Mouse (Mus musculus): ENCODE measurements around the gene Socs7. TPM values are rescaled to one million over a fixed set of nuclear protein-coding genes. Genes with fewer than 3 reads are reported as not detected.
A peak's percentile ranks its signal among the peaks of the same experiment; 100 is the strongest.

Socs7 gene
- polyA plus RNA-seq, 1 experiment, result 6.0 TPM

GRCm38 (mm10) chr11:97407456-97407855 is 45.1 kb downstream of the Socs7 start:
- TF ChIP-seq CTCF (IDR thresholded peaks at IDR 0.05; ENCODE audit: extremely low read depth, insufficient read depth, insufficient read length, insufficient replicate concordance) (no peak), POLR2A (IDR thresholded peaks at IDR 0.05; ENCODE audit: low read depth, low read length) (no peak)
- no peaks in the 10 kb centered on the region for H3K36me3 ChIP-seq (ENCODE audit: control insufficient read depth, insufficient read depth, low read length)
- no peak overlapping the region for H3K27ac ChIP-seq (ENCODE audit: insufficient read depth, low read length)
- H3K27me3 ChIP-seq (ENCODE audit: control insufficient read depth, insufficient read depth, low read length), result peaks cover 9% of the 10 kb centered on the region
- H3K4me3 ChIP-seq (ENCODE audit: extremely low read depth, insufficient read depth, insufficient read length), result no peak overlapping the region
- DNase-seq (ENCODE audit: low read depth in 1 of 2, low spot score in 2 of 2), result no peak
- WGBS, result 80% methylated on average over 3 of the region's 3 CpGs
- H3K4me1 ChIP-seq (ENCODE audit: control insufficient read depth, insufficient read depth, insufficient read length), result peaks cover 16% of the 10 kb centered on the region; the same call in 1 of the 2 replicates

DNA sequence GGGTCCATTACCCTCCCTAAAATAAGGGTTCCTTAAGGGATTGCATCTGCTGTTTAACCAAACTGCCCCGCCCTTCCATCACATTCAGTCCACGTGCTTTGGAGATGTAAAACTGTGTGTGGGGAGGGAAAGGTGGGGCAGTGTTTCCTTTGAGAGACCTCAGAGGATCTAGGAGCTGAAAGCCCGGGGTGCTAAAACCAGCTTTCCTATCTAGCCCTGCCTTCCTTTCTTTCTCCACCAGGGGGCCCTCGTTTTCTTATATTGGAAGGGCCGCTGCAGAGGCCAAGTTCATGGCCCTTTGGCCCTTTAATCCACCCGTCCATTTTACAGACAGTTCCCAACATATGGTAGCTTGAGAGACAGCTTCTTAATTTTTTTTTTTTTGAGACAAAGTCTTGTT is 45.8 kb downstream of the Socs7 start:
- WGBS, result 5% methylated on average over 6 of the region's 6 CpGs
- no peaks in the 10 kb centered on the region for H3K36me3 ChIP-seq (ENCODE audit: control insufficient read depth, insufficient read depth, low read length)
- DNase-seq (ENCODE audit: low read depth in 1 of 2, low spot score in 2 of 2), result peak; percentile 44 to 75
- TF ChIP-seq CTCF (IDR thresholded peaks at IDR 0.05; ENCODE audit: extremely low read depth, insufficient read depth, insufficient read length, insufficient replicate concordance) (peak; percentile 66; the same call in 1 of the 2 replicates), POLR2A (IDR thresholded peaks at IDR 0.05; ENCODE audit: low read depth, low read length) (no peak)
- no peak overlapping the region for H3K4me3 ChIP-seq (ENCODE audit: extremely low read depth, insufficient read depth, insufficient read length)
- H3K27me3 ChIP-seq (ENCODE audit: control insufficient read depth, insufficient read depth, low read length), result peaks cover 9% of the 10 kb centered on the region
- H3K4me1 ChIP-seq (ENCODE audit: control insufficient read depth, insufficient read depth, insufficient read length), result peaks cover 16% of the 10 kb centered on the region; the same call in 1 of the 2 replicates
- no peak overlapping the region for H3K27ac ChIP-seq (ENCODE audit: insufficient read depth, low read length)

DNA sequence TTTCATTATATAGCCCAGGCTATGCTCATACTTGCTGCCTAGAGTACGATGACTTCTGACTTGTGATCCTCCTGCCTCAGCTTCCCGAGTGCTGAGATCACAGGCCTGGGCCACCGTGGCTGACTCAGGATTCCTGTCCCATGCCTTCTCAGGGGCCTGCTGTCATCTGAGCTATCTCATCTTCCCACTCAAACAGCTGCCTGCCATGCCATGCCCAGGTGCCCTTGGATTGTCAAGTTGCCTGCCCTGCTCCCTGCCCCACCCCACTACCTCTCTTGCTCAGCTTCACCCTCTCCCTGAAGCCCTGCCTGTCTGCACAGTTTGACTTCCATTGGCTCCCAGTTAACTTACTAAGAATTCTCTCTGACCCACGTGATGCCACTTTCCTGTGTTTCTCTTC is 48.6 kb downstream of the Socs7 start:
- Histone ChIP-seq H3K4me3 (ENCODE audit: extremely low read depth, insufficient read depth, insufficient read length) (no peak overlapping the region), H3K27ac (ENCODE audit: insufficient read depth, low read length) (no peak overlapping the region), H3K27me3 (ENCODE audit: control insufficient read depth, insufficient read depth, low read length) (peaks cover 3% of the 10 kb centered on the region), H3K36me3 (ENCODE audit: control insufficient read depth, insufficient read depth, low read length) (no peaks in the 10 kb centered on the region), H3K4me1 (ENCODE audit: control insufficient read depth, insufficient read depth, insufficient read length) (peaks cover 8% of the 10 kb centered on the region)
- 84% methylated on average over 4 of the region's 4 CpGs for WGBS
- DNase-seq (ENCODE audit: low read depth in 1 of 2, low spot score in 2 of 2), result no peak
- no peak for TF ChIP-seq POLR2A (IDR thresholded peaks at IDR 0.05; ENCODE audit: low read depth, low read length)
- TF ChIP-seq CTCF (IDR thresholded peaks at IDR 0.05; ENCODE audit: extremely low read depth, insufficient read depth, insufficient read length, insufficient replicate concordance), result no peak

GRCm38 (mm10) chr11:97412117-97412516 is 49.8 kb downstream of the Socs7 start:
- Histone ChIP-seq H3K36me3 (ENCODE audit: control insufficient read depth, insufficient read depth, low read length) (no peaks in the 10 kb centered on the region), H3K4me1 (ENCODE audit: control insufficient read depth, insufficient read depth, insufficient read length) (peaks cover 5% of the 10 kb centered on the region), H3K27me3 (ENCODE audit: control insufficient read depth, insufficient read depth, low read length) (peaks cover 5% of the 10 kb centered on the region), H3K4me3 (ENCODE audit: extremely low read depth, insufficient read depth, insufficient read length) (no peak overlapping the region), H3K27ac (ENCODE audit: insufficient read depth, low read length) (no peak overlapping the region)
- no peak for DNase-seq (ENCODE audit: low read depth in 1 of 2, low spot score in 2 of 2)
- WGBS, result 10% methylated on average over 3 of the region's 3 CpGs
- TF ChIP-seq CTCF (IDR thresholded peaks at IDR 0.05; ENCODE audit: extremely low read depth, insufficient read depth, insufficient read length, insufficient replicate concordance) (no peak), POLR2A (IDR thresholded peaks at IDR 0.05; ENCODE audit: low read depth, low read length) (no peak)

DNA sequence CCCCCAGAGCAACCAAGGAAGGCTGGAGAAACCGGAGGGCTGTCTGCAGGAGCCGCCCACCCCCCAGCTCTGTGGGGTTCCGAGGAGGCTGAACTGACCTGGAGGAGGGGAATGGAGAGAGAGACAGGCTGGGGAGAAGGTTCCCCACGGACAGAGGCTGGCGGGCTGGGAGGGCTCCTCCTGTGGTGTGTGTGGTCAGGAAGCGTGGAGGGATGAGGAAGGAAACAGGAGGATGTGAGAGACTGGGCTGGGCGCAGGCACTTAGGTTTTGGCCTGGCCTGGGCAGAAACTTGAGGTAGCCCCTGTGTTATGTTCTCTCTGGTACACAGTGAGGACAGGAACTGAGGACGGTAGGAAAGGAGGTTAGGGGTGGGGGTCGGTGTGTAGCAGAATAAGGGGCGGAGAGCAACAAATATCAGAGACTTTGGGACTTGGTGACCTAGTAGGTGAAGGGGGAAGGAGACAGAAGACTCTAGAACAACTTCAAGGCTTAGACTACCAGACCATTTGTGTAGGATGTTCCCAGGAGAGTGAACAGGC is 50.5 kb downstream of the Socs7 start:
- H3K4me1 ChIP-seq (ENCODE audit: control insufficient read depth, insufficient read depth, insufficient read length), result peaks cover 5% of the 10 kb centered on the region
- peaks cover 5% of the 10 kb centered on the region for H3K27me3 ChIP-seq (ENCODE audit: control insufficient read depth, insufficient read depth, low read length)
- TF ChIP-seq CTCF (IDR thresholded peaks at IDR 0.05; ENCODE audit: extremely low read depth, insufficient read depth, insufficient read length, insufficient replicate concordance) (no peak), POLR2A (IDR thresholded peaks at IDR 0.05; ENCODE audit: low read depth, low read length) (no peak)
- 45% methylated on average over 10 of the region's 10 CpGs for WGBS
- DNase-seq (ENCODE audit: low read depth in 1 of 2, low spot score in 2 of 2), result no peak
- no peak overlapping the region for H3K4me3 ChIP-seq (ENCODE audit: extremely low read depth, insufficient read depth, insufficient read length)
- H3K36me3 ChIP-seq (ENCODE audit: control insufficient read depth, insufficient read depth, low read length), result no peaks in the 10 kb centered on the region
- no peak overlapping the region for H3K27ac ChIP-seq (ENCODE audit: insufficient read depth, low read length)

DNA sequence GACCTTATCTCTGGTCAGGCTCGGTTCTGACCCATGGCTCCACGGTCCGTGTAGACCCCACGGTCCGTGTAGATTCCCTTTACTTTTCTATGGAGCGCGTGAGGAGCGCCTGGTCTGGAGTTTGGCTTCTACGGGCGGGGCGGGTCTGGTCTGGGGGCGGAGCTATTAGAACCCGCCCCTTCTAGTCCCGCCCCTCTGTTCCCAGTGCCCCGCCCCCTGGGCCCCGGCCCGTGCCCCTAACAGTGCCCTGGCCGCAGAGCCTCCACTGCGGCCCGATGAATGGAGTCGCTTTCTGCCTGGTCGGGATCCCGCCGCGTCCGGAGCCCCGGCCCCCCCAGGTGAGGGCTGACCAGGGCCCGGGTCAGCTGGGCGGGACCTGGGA is 53.0 kb downstream of the Socs7 start, which contains the start of gene Arhgap23:
TSS of gene Arhgap23 (plus strand) at position 204 of the 382 bp plus-strand sequence.
- peak in 1 of 2 experiments; percentile 24 for DNase-seq (ENCODE audit: low read depth in 1 of 2, low spot score in 2 of 2)
- WGBS, result 2% methylated on average over 29 of the region's 29 CpGs
- 0 out of 2 replicates have a peak within 1 kb of the TSS, but pooled peaks have one; percentile 23 for H3K27ac ChIP-seq (ENCODE audit: insufficient read depth, low read length)
- H3K4me3 ChIP-seq (ENCODE audit: extremely low read depth, insufficient read depth, insufficient read length), result peak within 1 kb of the TSS; percentile 59
- peaks cover 5% of the 10 kb centered on the region for H3K27me3 ChIP-seq (ENCODE audit: control insufficient read depth, insufficient read depth, low read length)
- peaks cover 5% of the 10 kb centered on the region for H3K4me1 ChIP-seq (ENCODE audit: control insufficient read depth, insufficient read depth, insufficient read length)
- no peaks in the 10 kb centered on the region for H3K36me3 ChIP-seq (ENCODE audit: control insufficient read depth, insufficient read depth, low read length)
- no peak for TF ChIP-seq CTCF (IDR thresholded peaks at IDR 0.05; ENCODE audit: extremely low read depth, insufficient read depth, insufficient read length, insufficient replicate concordance)
- TF ChIP-seq POLR2A (IDR thresholded peaks at IDR 0.05; ENCODE audit: low read depth, low read length), result no peak

Measured in spleen, adult 2 months (tissue).